Mouse (Mus musculus) spleen, postnatal 10 days (tissue): ENCODE measurements around the gene Eln.

Experiments used
- DNase-seq, 2 experiments: peaks; one replicate each; pipeline ENCODE4 v3.0.0; 2021 to 2022; ENCODE audit warnings: low spot score in 2 of 2

Gene Eln

DNA sequence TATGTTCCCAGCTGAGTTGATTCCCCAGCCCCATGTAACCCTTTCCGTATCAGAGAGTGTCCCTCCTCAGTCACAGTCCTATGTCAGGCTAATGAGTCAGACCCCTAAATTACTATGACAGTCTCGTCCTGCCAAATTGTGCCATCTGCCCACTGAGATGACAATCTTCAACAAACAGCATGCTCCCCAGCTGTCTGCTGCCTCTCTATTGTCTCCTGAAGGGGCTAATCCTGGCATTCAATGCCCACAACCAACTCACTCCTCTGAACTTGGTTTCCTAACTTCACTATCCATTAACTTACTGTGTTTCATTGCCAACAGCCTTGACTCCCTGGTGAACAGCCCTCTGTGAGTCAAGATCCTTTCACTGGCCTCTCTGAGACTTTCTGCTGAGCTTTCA, 62.7 kb downstream of the Eln start:
- no peak for DNase-seq

GRCm38 (mm10) chr5:134683813-134684212, 63.3 kb downstream of the Eln start:
- no peak for DNase-seq

DNA sequence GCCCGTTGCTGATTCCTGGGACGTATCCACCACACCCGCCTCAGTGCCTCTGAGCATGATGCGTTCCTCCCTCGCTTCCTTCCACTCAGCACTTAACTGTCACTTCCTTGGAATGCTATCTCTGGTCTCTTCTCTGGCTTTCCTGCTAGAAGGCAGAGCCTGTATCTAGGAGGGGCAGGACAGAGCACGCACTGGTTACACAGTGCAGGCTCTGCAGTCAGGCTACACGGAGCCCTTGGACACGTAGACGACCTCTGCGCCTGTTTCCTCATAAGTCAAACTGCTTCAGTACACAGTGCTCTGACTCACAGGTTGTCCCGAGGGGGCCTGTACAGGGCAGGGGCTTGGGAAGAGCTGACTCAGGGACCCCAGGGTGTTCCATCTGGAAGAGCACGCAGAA, 66.9 kb downstream of the Eln start:
- no peak for DNase-seq

GRCm38 (mm10) chr5:134678827-134679546, 68.1 kb downstream of the Eln start:
- DNase-seq = no peak

- peak in 1 of 2 experiments; percentile 34 for DNase-seq
Measured at GRCm38 (mm10) chr5:134678031-134678430, 69.1 kb downstream of the Eln start.

DNA sequence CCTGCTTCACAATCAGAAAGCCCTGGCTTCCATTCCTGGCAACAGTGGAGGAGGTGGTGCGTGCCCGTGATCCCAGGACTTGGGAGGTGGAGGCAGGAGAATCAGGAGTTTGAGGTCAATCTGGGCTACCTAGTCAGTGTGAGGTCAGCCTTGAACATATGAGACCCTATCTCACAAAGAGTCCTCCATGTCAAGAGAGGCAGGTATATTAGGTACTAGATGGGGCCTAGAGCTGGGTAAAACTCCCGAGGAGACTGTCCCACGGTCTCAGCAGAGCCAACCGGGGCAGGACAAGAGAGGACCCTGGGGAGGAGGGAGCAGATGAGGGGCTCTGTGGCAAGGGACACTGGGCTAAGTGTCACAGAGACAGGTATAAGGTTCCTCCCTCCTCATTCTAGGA, 69.6 kb downstream of the Eln start:
- DNase-seq = no peak

GRCm38 (mm10) chr5:134675956-134676759, 71.0 kb downstream of the Eln start:
- peak in 1 of 2 experiments; percentile 59 for DNase-seq

DNA sequence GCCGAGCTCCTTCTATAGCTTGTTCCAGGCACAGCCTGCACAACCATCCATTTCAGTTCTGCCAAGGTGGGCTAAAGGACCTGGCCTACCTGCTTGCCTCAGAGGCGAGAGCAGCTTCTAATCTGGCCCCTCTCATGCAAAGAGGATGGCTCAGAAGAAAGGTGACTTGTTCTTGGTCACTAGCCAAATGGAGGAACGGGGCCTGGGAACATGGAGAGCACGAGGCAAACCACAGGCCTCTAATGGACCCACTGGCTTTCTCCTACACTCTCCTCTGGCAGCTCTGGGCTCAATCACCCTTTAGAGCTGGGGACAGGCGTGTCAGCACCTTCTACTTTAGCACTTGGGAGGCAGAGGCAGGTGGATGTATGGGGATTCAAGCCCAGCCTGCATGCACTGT, 72.1 kb downstream of the Eln start:
- DNase-seq = no peak

GRCm38 (mm10) chr5:134672611-134673010, 74.5 kb downstream of the Eln start:
- DNase-seq = no peak

DNA sequence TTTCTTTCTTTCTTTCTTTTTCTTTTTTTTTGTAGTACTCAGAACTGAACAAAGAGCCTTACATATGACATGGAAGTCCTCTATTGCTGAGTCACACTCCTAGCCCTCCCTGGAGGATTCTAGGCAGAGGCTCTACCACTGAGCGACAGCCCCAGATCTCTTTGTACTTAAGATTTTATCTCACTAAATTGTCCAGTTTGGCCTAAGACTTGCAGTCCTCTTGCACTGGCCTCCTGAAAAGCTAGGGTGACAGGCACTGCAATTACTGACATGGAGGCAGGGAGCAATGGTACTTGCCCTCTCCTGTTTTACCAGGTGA, 75.0 kb downstream of the Eln start:
- no peak for DNase-seq

- DNase-seq = no peak
Measured at GRCm38 (mm10) chr5:134671335-134672197, 75.6 kb downstream of the Eln start.

GRCm38 (mm10) chr5:134669001-134669708, 78.0 kb downstream of the Eln start:
- DNase-seq = no peak

GRCm38 (mm10) chr5:134668495-134668894, 78.6 kb downstream of the Eln start:
- no peak for DNase-seq

DNA sequence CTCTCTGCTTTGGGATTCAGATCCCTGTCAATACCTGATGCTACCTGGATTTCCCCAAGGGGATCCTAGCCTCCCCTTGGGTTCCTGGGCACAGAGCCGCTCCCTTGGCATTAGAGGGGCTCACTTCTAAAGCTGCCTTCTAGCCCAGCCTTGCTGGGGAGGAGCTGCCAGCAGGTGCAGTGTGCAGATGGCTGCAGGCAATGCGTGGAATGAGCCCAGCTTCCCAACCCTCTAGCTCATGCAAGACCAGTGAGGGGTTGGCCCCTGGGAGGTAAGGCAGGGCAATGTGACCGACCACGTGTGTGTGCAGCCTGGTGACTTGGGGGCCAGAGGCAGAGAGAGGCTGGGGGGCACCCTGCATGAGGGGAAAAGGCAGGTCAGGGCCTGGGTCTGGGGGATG, 90.4 kb downstream of the Eln start:
- DNase-seq = no peak
